Mouse (Mus musculus): ENCODE results near the gene Dctn1. TPM values are rescaled to one million over a fixed set of nuclear protein-coding genes. Genes with fewer than 3 reads are reported as not detected.

Gene Dctn1
- polyA plus RNA-seq, 1 experiment, result 83.0 TPM

- H3K27me3 ChIP-seq (ENCODE audit: control insufficient read depth, insufficient read depth, insufficient read length), result peaks cover 31% of the 10 kb centered on the region
- no peaks in the 10 kb centered on the region for H3K36me3 ChIP-seq (ENCODE audit: control insufficient read depth, insufficient read depth)
- no peak overlapping the region for H3K4me3 ChIP-seq (ENCODE audit: insufficient read depth, poor library complexity, severe bottlenecking)
- H3ac ChIP-seq (ENCODE audit: control insufficient read depth, insufficient read length, low read depth), result no peak overlapping the region
- H3K79me3 ChIP-seq (ENCODE audit: low read depth), result no peaks in the 10 kb centered on the region
- no peaks in the 10 kb centered on the region for H3K79me2 ChIP-seq (ENCODE audit: control insufficient read depth, insufficient read depth)
- TF ChIP-seq CTCF (IDR thresholded peaks at IDR 0.05; ENCODE audit: control insufficient read depth, insufficient read depth, insufficient read length) (no peak), MYOG (IDR thresholded peaks at IDR 0.05; ENCODE audit: control insufficient read depth, extremely low read depth, insufficient read length) (no peak), CEBPB (IDR thresholded peaks at IDR 0.05; ENCODE audit: low read depth) (no peak), MYOD1 (IDR thresholded peaks at IDR 0.05; ENCODE audit: control insufficient read depth, insufficient read length, low read depth) (no peak), USF1 (IDR thresholded peaks at IDR 0.05; ENCODE audit: low read depth) (no peak), FOSL1 (IDR thresholded peaks at IDR 0.05; ENCODE audit: insufficient read depth, low read length, poor library complexity, severe bottlenecking) (no peak), MAX (IDR thresholded peaks at IDR 0.05) (no peak)
Measured at GRCm38 (mm10) chr6:83208050-83208400, 42.3 kb downstream of the Dctn1 start.

- Histone ChIP-seq H3ac (ENCODE audit: control insufficient read depth, insufficient read length, low read depth) (no peak overlapping the region), H3K79me2 (ENCODE audit: control insufficient read depth, insufficient read depth) (no peaks in the 10 kb centered on the region), H3K79me3 (ENCODE audit: low read depth) (no peaks in the 10 kb centered on the region), H3K36me3 (ENCODE audit: control insufficient read depth, insufficient read depth) (no peaks in the 10 kb centered on the region), H3K27me3 (ENCODE audit: control insufficient read depth, insufficient read depth, insufficient read length) (peaks cover 31% of the 10 kb centered on the region), H3K4me3 (ENCODE audit: insufficient read depth, poor library complexity, severe bottlenecking) (no peak overlapping the region)
- TF ChIP-seq CEBPB (IDR thresholded peaks at IDR 0.05; ENCODE audit: low read depth) (no peak), CTCF (IDR thresholded peaks at IDR 0.05; ENCODE audit: control insufficient read depth, insufficient read depth, insufficient read length) (no peak), MYOG (IDR thresholded peaks at IDR 0.05; ENCODE audit: control insufficient read depth, extremely low read depth, insufficient read length) (no peak), FOSL1 (IDR thresholded peaks at IDR 0.05; ENCODE audit: insufficient read depth, low read length, poor library complexity, severe bottlenecking) (no peak), USF1 (IDR thresholded peaks at IDR 0.05; ENCODE audit: low read depth) (no peak), MYOD1 (IDR thresholded peaks at IDR 0.05; ENCODE audit: control insufficient read depth, insufficient read length, low read depth) (no peak), MAX (IDR thresholded peaks at IDR 0.05) (no peak)
Measured at GRCm38 (mm10) chr6:83210495-83210894, 44.8 kb downstream of the Dctn1 start.

GRCm38 (mm10) chr6:83211526-83211925 is 45.8 kb downstream of the Dctn1 start:
- no peaks in the 10 kb centered on the region for H3K79me3 ChIP-seq (ENCODE audit: low read depth)
- H3K79me2 ChIP-seq (ENCODE audit: control insufficient read depth, insufficient read depth), result no peaks in the 10 kb centered on the region
- TF ChIP-seq CTCF (IDR thresholded peaks at IDR 0.05; ENCODE audit: control insufficient read depth, insufficient read depth, insufficient read length) (no peak), MYOD1 (IDR thresholded peaks at IDR 0.05; ENCODE audit: control insufficient read depth, insufficient read length, low read depth) (no peak), MAX (IDR thresholded peaks at IDR 0.05) (no peak), CEBPB (IDR thresholded peaks at IDR 0.05; ENCODE audit: low read depth) (no peak), USF1 (IDR thresholded peaks at IDR 0.05; ENCODE audit: low read depth) (no peak), FOSL1 (IDR thresholded peaks at IDR 0.05; ENCODE audit: insufficient read depth, low read length, poor library complexity, severe bottlenecking) (no peak), MYOG (IDR thresholded peaks at IDR 0.05; ENCODE audit: control insufficient read depth, extremely low read depth, insufficient read length) (no peak)
- H3K27me3 ChIP-seq (ENCODE audit: control insufficient read depth, insufficient read depth, insufficient read length), result peaks cover 26% of the 10 kb centered on the region
- H3K36me3 ChIP-seq (ENCODE audit: control insufficient read depth, insufficient read depth), result no peaks in the 10 kb centered on the region
- no peak overlapping the region for H3ac ChIP-seq (ENCODE audit: control insufficient read depth, insufficient read length, low read depth)
- H3K4me3 ChIP-seq (ENCODE audit: insufficient read depth, poor library complexity, severe bottlenecking), result no peak overlapping the region

GRCm38 (mm10) chr6:83215002-83215666 is 49.4 kb downstream of the Dctn1 start:
- H3K79me3 ChIP-seq (ENCODE audit: low read depth), result no peaks in the 10 kb centered on the region

GRCm38 (mm10) chr6:83219814-83220213 is 54.1 kb downstream of the Dctn1 start, which contains the start of gene Slc4a5:
Gene Slc4a5, plus strand, starts transcription at chr6:83219828.
- no peaks in the 10 kb centered on the region for H3K79me2 ChIP-seq (ENCODE audit: control insufficient read depth, insufficient read depth)
- no peak for TF ChIP-seq MAX (IDR thresholded peaks at IDR 0.05)
- no peak for TF ChIP-seq CTCF (IDR thresholded peaks at IDR 0.05; ENCODE audit: control insufficient read depth, insufficient read depth, insufficient read length)
- TF ChIP-seq MYOD1 (IDR thresholded peaks at IDR 0.05; ENCODE audit: control insufficient read depth, insufficient read length, low read depth), result no peak
- TF ChIP-seq CEBPB (IDR thresholded peaks at IDR 0.05; ENCODE audit: low read depth), result no peak
- TF ChIP-seq USF1 (IDR thresholded peaks at IDR 0.05; ENCODE audit: low read depth), result no peak
- TF ChIP-seq FOSL1 (IDR thresholded peaks at IDR 0.05; ENCODE audit: insufficient read depth, low read length, poor library complexity, severe bottlenecking), result no peak
- TF ChIP-seq MYOG (IDR thresholded peaks at IDR 0.05; ENCODE audit: control insufficient read depth, extremely low read depth, insufficient read length), result no peak
- no peaks in the 10 kb centered on the region for H3K79me3 ChIP-seq (ENCODE audit: low read depth)
- no peak within 1 kb of the TSS for H3K4me3 ChIP-seq (ENCODE audit: insufficient read depth, poor library complexity, severe bottlenecking)
- H3K27me3 ChIP-seq (ENCODE audit: control insufficient read depth, insufficient read depth, insufficient read length), result peaks cover 28% of the 10 kb centered on the region
- H3K36me3 ChIP-seq (ENCODE audit: control insufficient read depth, insufficient read depth), result no peaks in the 10 kb centered on the region
- H3ac ChIP-seq (ENCODE audit: control insufficient read depth, insufficient read length, low read depth), result no peak within 1 kb of the TSS

More at GRCm38 (mm10) chr6:83215002-83215666, 49.4 kb downstream of the Dctn1 start:
- Histone ChIP-seq H3K27me3 (ENCODE audit: control insufficient read depth, insufficient read depth, insufficient read length) (peaks cover 11% of the 10 kb centered on the region), H3ac (ENCODE audit: control insufficient read depth, insufficient read length, low read depth) (no peak overlapping the region), H3K36me3 (ENCODE audit: control insufficient read depth, insufficient read depth) (no peaks in the 10 kb centered on the region), H3K79me2 (ENCODE audit: control insufficient read depth, insufficient read depth) (no peaks in the 10 kb centered on the region), H3K4me3 (ENCODE audit: insufficient read depth, poor library complexity, severe bottlenecking) (no peak overlapping the region)
- TF ChIP-seq CTCF (IDR thresholded peaks at IDR 0.05; ENCODE audit: control insufficient read depth, insufficient read depth, insufficient read length) (peak; percentile 72), MYOG (IDR thresholded peaks at IDR 0.05; ENCODE audit: control insufficient read depth, extremely low read depth, insufficient read length) (no peak), USF1 (IDR thresholded peaks at IDR 0.05; ENCODE audit: low read depth) (no peak), MYOD1 (IDR thresholded peaks at IDR 0.05; ENCODE audit: control insufficient read depth, insufficient read length, low read depth) (no peak), CEBPB (IDR thresholded peaks at IDR 0.05; ENCODE audit: low read depth) (no peak), FOSL1 (IDR thresholded peaks at IDR 0.05; ENCODE audit: insufficient read depth, low read length, poor library complexity, severe bottlenecking) (no peak)
